Mouse (Mus musculus): ENCODE data around the gene Stard5. TPM values are rescaled to one million over a fixed set of nuclear protein-coding genes. Genes with fewer than 3 reads are reported as not detected.
A peak's percentile ranks its signal among the peaks of the same experiment; 100 is the strongest.

The Stard5 gene
- 49.4 TPM for polyA plus RNA-seq (2021)

DNA sequence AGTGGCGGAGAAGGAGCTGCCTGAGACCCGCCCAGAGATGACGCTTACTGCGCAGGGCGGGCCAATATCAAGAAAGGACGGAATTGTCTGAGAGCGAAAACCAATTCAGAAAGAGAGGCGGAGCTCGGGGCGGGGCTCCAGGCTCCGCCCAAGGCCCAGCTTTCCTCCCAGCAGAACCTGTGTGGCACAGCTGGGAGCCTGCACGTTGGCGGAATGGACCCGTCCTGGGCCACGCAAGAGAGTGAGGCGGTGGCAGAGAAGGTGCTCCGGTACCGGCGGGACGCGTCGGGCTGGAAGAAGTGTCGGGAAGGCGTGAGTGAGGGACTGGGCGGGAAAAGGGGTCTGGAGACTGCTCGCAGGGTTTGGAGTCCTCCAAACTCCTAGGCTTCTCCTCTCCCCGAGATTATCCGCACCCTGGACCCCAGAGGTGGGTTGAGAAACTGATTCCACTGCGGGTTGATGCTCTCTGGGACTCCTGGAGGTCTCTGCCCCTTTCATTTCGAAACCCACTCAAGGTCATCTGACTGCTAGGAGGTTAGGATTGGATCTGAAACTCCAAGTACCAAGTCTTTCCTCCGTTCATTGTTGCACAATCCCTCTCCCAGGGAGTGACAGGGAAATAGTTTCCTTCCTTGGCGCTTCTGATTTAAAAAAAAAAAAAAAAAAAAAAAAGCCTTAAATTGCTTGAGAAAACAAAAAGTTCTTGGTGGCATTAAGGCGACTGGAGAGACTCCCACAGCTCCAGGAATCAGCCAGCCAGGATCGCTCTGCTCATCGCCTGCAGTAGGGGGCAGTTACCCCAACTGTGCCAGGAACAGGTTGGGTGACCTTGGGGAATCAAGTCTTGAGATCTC, at the start of gene Stard5:
Gene Stard5 (plus strand): TSS at position 132 of the 854 bp plus-strand sequence.
- in situ Hi-C loops (cut with MboI; ENCODE audit: low pct_unique_long_range_greater_than_20kb), result no loop called here

DNA sequence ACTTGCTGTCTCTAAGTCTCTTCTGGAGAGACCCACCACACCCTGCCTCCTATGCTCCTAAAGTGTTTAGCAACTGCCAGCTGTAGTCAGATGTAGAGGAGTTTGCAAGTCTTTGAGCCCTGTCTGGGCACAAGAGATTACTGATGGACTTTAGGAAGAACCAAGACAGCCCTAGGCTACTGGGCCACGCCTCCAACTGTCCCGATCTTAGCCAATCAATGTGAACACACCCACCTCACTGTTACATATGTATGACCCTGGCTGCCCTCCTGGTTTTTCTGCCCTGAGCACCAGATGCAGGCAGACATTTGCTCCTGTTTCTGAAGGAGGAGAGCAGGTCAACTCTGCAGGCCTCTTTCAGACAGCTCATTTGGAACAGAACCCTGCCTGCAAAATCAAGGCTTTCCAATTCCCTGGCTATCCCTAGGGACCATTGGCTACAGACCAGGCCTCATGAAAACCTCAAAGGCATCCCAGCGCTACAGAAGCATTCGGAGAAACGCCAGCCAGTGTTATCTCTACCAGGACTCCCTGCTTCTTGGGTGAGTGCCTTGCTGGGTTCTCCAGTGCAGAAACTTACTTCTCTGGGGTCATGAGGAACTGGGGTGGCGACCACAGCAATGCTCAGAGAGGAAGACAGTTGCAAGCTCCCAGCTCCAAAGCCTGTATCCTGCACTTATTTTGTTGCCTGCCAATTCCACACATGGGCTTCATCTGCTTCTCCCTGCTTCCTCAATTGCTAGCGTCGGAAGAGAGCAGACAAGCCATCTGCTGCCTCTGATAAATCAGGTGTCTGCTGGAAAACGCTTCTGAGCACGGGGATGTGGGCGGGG, 46.9 kb upstream of the Stard5 start, which contains the start of gene Tmc3:
Gene Tmc3 (plus strand): TSS at position 289 of the 833 bp plus-strand sequence.
- no peak for ATAC-seq
- ChIA-PET POLR2A (no interaction called here), CTCF (interaction anchor here (1.3 kb wide), 1 partner anchor 16 kb away, joined by 3 read pairs; no protein-coding TSS in a partner anchor)

More for the DNA sequence above, at the start of gene Stard5:
- DNase-seq (ENCODE audit: low read depth, low spot score) (peak; percentile 68), ATAC-seq (peak; percentile 97)
- no peaks in the 10 kb centered on the region for H3K27me3 ChIP-seq
- TF ChIP-seq CTCF (IDR thresholded peaks at IDR 0.05), result no peak
- CTCF ChIA-PET, result interaction anchor here (0.8 to 2.3 kb wide), 6 partner anchors 13 to 851 kb away, joined by 3 to 13 read pairs (median 4); no protein-coding TSS in a partner anchor
- POLR2A ChIA-PET, result interaction anchor here (0.5 to 0.9 kb wide), 3 partner anchors 19 to 1038 kb away, joined by 3 to 11 read pairs (median 4); no protein-coding TSS in a partner anchor

DNA sequence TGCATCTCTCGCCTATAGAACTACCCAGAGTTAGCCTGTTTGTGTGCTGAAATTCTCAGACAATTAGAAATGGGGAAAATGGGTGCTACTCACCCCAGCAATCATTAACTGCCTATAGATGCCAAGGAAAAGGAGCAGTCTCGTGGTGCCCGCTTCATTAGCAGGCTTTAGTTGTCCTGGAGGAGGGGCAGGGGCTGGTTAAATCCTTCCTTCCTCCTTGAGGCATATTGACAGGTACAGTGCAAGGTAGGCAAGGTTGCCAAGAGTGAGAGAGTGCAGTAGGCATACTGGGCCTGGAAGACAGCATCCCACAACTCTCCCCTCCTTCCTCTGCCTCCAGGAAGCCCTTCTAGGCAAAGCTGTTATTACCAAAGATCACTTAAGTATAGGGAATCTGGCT, 37.7 kb upstream of the Stard5 start:
- CTCF ChIA-PET, result no interaction called here
- H3K27me3 ChIP-seq, result no peaks in the 10 kb centered on the region
- POLR2A ChIA-PET, result no interaction called here
- no peak for ATAC-seq
- in situ Hi-C loops (cut with MboI; ENCODE audit: low pct_unique_long_range_greater_than_20kb), result no loop called here
- DNase-seq (ENCODE audit: low read depth, low spot score), result no peak
- TF ChIP-seq CTCF (IDR thresholded peaks at IDR 0.05), result no peak

More for the DNA sequence above, 46.9 kb upstream of the Stard5 start, which contains the start of gene Tmc3:
- in situ Hi-C loops (cut with MboI; ENCODE audit: low pct_unique_long_range_greater_than_20kb), result no loop called here
- no peak for DNase-seq (ENCODE audit: low read depth, low spot score)
- H3K27me3 ChIP-seq, result no peaks in the 10 kb centered on the region
- no peak for TF ChIP-seq CTCF (IDR thresholded peaks at IDR 0.05)

DNA sequence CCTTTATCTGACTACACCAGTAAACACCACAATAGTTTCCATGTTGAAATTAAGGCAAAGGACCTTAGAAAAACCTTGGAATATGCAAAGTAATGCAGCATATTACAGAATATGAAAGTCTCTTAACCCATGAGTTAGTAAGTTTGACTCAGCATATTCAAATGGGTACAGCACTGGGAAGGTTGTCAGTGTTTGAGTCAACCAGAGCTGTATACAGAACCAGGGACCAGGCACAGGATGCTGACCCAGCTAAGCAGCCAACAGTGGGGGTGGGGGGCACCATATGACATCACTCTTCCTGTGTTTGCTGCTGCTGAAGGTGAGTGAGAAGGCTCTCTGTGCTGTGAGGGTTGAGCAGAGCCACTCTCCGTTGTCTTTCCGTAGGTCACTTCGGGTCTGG, 34.7 kb upstream of the Stard5 start:
- TF ChIP-seq CTCF (IDR thresholded peaks at IDR 0.05), result no peak
- in situ Hi-C loops (cut with MboI; ENCODE audit: low pct_unique_long_range_greater_than_20kb), result no loop called here
- DNase-seq (ENCODE audit: low read depth, low spot score) (no peak), ATAC-seq (no peak)
- CTCF ChIA-PET, result no interaction called here
- POLR2A ChIA-PET, result no interaction called here
- no peaks in the 10 kb centered on the region for H3K27me3 ChIP-seq

DNA sequence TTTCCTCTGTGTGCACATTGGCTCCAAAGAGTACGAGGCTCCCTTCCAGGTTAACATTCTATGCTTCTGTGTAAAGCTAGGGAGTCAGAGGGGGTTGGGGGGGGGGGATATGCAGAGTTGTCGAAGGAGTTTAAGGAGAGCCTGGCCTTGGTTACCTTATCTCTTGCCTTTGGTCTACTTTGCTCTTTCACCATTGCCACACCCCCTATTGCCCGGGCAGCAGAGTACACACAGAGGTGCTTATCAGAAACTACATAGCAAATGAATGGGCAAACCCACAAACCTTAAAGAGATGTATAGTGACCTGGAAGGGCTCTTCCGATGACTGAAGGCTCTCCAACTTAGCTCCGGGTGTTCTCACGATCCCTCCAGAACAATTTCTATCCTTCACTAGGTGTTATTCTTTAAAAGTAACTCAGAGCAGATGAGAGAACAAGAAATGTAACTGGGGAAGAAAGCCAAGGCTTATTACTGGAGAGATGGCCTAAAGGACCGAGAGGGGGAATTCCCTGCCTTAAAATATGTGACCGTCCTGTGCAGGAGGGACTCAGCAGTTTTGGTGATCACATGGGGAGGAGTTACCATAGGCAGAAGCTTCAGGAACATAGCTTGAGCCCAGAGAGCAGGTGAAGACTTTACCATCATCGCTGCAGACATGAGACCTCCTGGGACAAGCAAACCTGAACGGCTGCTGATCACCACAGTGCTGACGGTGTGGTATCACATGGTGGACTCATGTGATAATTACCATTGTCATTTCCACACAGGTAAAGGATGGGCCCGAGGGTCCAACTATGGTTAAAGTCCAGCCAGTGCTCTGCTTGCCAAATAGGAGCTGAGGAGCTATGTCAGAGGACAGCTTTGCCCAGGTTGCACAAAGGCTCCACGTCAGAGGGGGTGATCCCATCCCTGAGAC, 32.5 kb upstream of the Stard5 start:
- TF ChIP-seq CTCF (IDR thresholded peaks at IDR 0.05), result no peak
- ATAC-seq, result no peak
- H3K27me3 ChIP-seq, result no peaks in the 10 kb centered on the region
- ChIA-PET POLR2A (no interaction called here), CTCF (interaction anchor here (0.6 to 1.7 kb wide), 4 partner anchors 17 to 46 kb away, joined by 3 to 5 read pairs (median 3); partner anchors contain the start of gene Stard5)
- no peak for DNase-seq (ENCODE audit: low read depth, low spot score)
- in situ Hi-C loops (cut with MboI; ENCODE audit: low pct_unique_long_range_greater_than_20kb), result no loop called here

DNA sequence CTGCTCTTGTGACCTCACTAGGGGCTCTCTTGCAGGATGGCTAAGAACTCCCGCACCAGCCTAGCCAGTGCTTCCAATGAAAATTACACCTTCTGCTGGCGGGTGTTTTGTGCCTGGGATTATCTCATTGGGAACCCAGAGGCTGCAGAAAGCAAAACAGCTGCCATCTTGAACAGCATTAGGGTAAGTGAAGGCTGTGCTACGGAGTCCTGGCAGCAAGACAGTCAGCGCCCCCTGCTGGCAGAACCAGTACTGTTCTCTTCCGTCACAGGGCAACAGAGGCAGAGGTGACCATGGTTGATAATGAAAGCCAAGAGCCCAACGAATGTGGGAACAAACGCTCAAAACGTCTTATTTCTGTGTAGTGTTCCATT, 31.9 kb upstream of the Stard5 start:
- no peak for DNase-seq (ENCODE audit: low read depth, low spot score)
- no peaks in the 10 kb centered on the region for H3K27me3 ChIP-seq
- ATAC-seq, result no peak
- TF ChIP-seq CTCF (IDR thresholded peaks at IDR 0.05), result peak; percentile 60
- POLR2A ChIA-PET, result no interaction called here
- in situ Hi-C loops (cut with MboI; ENCODE audit: low pct_unique_long_range_greater_than_20kb), result no loop called here
- CTCF ChIA-PET, result interaction anchor here (0.6 to 1.7 kb wide), 4 partner anchors 16 to 47 kb away, joined by 3 to 5 read pairs (median 3); partner anchors contain the start of gene Stard5

DNA sequence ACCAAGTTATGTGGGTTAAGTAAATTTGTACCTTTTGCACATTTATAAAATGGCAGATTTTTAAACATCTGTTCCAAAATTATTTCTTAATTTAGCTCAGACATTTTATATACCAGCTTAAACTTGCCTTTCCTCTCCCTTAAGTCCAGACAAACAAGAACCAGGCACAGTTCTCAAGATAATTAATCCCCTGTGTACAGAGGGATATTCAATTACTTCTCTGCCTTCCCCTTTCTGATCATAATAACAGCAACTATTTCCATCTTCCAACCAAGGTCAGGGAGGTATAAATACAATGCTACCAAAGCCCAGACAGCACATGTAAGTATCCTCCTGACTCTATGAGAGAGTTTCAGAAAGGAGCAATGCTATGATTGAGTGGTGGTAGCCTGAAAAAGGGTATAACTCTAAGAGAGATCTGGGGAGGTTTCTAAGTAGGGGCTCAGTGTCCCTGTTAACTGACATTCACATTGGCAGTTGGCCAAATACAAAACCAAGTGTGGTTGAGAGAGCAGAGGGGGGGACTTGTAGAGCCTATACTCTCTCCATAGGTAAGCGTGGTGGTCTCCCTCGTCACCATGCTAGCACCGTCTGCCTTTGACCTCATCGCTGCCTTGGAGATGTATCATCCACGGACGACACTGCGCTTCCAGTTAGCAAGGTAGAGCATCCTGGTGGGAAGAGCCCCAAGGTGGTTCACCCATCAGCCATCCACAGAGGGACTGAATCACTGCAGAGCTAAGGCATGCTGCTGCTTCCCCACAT, 27.4 kb upstream of the Stard5 start:
- no peak for DNase-seq (ENCODE audit: low read depth, low spot score)
- ChIA-PET POLR2A (no interaction called here), CTCF (interaction anchor here (1.3 to 2.2 kb wide), 3 partner anchors 9 to 15 kb away, joined by 3 to 5 read pairs (median 4); no protein-coding TSS in a partner anchor)
- no peak for TF ChIP-seq CTCF (IDR thresholded peaks at IDR 0.05)
- in situ Hi-C loops (cut with MboI; ENCODE audit: low pct_unique_long_range_greater_than_20kb), result no loop called here
- no peak for ATAC-seq
- H3K27me3 ChIP-seq, result no peaks in the 10 kb centered on the region

DNA sequence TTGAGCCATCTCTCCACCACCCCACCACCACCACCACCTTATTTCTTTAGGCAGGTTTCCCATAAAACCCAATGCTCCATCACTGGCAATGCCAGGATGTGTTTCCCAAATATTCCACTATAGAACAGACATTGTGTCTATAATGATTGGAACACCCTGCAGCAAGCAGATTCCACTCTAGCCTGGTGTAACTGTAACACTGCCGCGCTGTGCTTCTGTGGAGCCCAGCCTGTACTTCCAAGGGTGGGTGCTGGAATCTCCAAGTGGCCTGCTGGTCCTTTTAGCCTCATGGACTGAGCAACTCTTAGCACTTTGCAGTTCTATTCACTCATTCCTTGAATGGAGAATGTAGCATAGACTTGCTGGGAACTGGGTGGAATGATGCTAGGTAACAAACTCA, 25.0 kb upstream of the Stard5 start:
- CTCF ChIA-PET, result no interaction called here
- DNase-seq (ENCODE audit: low read depth, low spot score), result no peak
- ATAC-seq, result no peak
- H3K27me3 ChIP-seq, result no peaks in the 10 kb centered on the region
- POLR2A ChIA-PET, result no interaction called here
- no peak for TF ChIP-seq CTCF (IDR thresholded peaks at IDR 0.05)
- in situ Hi-C loops (cut with MboI; ENCODE audit: low pct_unique_long_range_greater_than_20kb), result no loop called here

DNA sequence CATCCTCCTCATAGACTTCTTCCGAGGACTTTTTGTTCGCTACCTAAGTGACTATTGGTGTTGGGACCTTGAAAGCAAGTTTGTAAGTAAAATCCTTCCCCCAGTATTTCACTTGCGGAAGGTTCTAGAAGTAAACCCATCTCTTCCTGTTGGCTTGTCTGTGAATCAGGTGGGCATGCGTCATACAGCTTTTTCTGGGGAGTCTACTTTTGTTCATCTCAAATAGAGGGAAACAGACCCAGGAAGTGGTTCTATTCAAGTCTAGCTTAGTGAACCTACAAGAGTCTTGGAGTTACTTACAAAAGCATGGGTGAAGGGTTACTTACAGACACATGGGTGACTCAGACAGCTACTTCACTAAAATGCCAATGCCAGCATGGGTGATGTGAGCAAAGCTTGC, 21.9 kb upstream of the Stard5 start:
- ATAC-seq (no peak), DNase-seq (ENCODE audit: low read depth, low spot score) (no peak)
- TF ChIP-seq CTCF (IDR thresholded peaks at IDR 0.05), result no peak
- no peaks in the 10 kb centered on the region for H3K27me3 ChIP-seq
- POLR2A ChIA-PET, result interaction anchor here (0.8 kb wide), 1 partner anchor 20 kb away, joined by 3 read pairs; no protein-coding TSS in a partner anchor
- CTCF ChIA-PET, result interaction anchor here (1.2 kb wide), 1 partner anchor 17 kb away, joined by 3 read pairs; no protein-coding TSS in a partner anchor
- in situ Hi-C loops (cut with MboI; ENCODE audit: low pct_unique_long_range_greater_than_20kb), result no loop called here

Data from Patski (cell line).